Mouse (Mus musculus): ENCODE data around the gene Smarcd2. TPM values are rescaled to one million over a fixed set of nuclear protein-coding genes. Genes with fewer than 3 reads are reported as not detected.
"Not testable (repeated sequence)": the region's sequence is repeated elsewhere in the genome, so short reads cannot be mapped to it uniquely, and the experiment has no call there.

Smarcd2 gene
- polyA plus RNA-seq, 1 experiment from 2014 or later: 14.0 TPM

DNA sequence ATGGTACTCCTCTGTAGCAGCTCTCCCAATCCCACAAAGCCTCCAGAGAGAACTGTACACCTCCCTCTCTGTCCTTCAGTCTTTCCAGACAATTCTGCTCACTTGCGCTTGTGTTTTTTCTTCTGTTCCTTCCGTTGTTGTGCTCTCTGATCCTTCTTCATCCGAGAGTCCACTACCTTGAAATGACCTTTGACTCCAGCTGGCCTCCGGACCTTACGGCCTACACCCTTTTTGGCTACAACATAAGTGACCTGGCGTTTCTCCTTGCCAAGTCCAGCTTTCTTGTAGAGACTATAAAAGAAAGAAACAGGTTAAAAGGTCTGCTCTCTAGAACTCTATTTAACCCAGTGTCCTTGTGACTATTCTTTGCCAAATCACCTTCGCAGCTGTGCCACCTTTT lies 23.4 kb downstream of the Smarcd2 start:
- H3K4me2 ChIP-seq (ENCODE audit: low read length): no peak overlapping the region
- no peak overlapping the region for H3K9ac ChIP-seq (replicated peaks; ENCODE audit: low read length)
- 93% methylated on average over 7 of the region's 7 CpGs for WGBS
- H3K36me3 ChIP-seq (ENCODE audit: control insufficient read depth, insufficient read depth, low read length): peaks cover 97% of the 10 kb centered on the region
- no peak overlapping the region for H3K4me3 ChIP-seq (replicated peaks; ENCODE audit: low read depth, low read length)
- no peaks in the 10 kb centered on the region for H3K27me3 ChIP-seq (ENCODE audit: control insufficient read depth, insufficient read depth, low read length)
- no peaks in the 10 kb centered on the region for H3K9me3 ChIP-seq (ENCODE audit: control insufficient read depth, low read length)
- DNase-seq (no peak), ATAC-seq (ENCODE audit: low FRiP score, low TSS enrichment) (no peak)
- H3K27ac ChIP-seq (replicated peaks; ENCODE audit: low read depth, low read length): no peak overlapping the region
- no peaks in the 10 kb centered on the region for H3K4me1 ChIP-seq (ENCODE audit: control insufficient read depth, insufficient read depth, low read length)

DNA sequence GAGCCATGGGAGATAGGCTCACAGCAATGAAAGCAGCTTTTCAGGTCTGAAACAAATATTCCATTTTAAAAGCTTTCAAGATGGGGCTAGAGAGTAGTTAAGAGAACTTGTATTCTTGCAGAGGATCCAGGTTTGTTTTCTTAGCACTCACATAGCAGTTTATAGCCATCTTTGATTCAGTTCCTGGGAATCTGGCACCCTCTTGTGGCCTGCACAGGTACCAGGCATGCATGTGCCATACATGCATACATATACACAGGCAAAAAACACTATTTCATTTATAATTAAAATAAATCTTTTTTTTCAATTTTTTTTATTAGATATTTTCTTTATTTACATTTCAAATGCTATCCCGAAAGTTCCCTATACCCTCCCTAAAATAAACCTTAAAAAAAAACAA lies 25.9 kb downstream of the Smarcd2 start:
- no peak for ATAC-seq (ENCODE audit: low FRiP score, low TSS enrichment)

DNA sequence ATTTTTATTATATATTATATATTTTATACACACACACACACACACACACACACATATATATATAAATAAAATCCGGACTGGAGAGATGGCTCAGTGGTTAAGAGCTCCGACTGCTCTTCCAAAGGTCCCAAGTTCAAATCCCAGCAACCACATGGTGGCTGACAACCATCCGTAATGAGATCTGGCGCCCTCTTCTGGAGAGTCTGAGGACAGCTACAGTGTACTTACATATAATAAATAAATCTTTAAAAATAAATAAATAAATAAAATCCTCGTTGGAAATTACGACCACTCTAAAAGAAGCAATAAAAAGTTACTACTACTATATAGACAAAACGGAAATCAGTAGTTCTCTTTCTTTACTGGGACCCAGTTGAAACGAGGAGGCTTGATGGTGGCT lies 38.8 kb downstream of the Smarcd2 start:
- H3K4me1 ChIP-seq (ENCODE audit: control insufficient read depth, insufficient read depth, low read length); H3K27me3 ChIP-seq (ENCODE audit: control insufficient read depth, insufficient read depth, low read length); ATAC-seq (ENCODE audit: low FRiP score, low TSS enrichment); H3K4me3 ChIP-seq (replicated peaks; ENCODE audit: low read depth, low read length); H3K27ac ChIP-seq (replicated peaks; ENCODE audit: low read depth, low read length); H3K9ac ChIP-seq (replicated peaks; ENCODE audit: low read length); H3K4me2 ChIP-seq (ENCODE audit: low read length); H3K9me3 ChIP-seq (ENCODE audit: control insufficient read depth, low read length); DNase-seq: not testable (repeated sequence)
- H3K36me3 ChIP-seq (ENCODE audit: control insufficient read depth, insufficient read depth, low read length): peaks cover 77% of the 10 kb centered on the region
- 83% methylated on average over 8 of the region's 8 CpGs for WGBS

More for the DNA sequence above, 25.9 kb downstream of the Smarcd2 start:
- Histone ChIP-seq H3K27me3 (ENCODE audit: control insufficient read depth, insufficient read depth, low read length) (no peaks in the 10 kb centered on the region), H3K4me3 (replicated peaks; ENCODE audit: low read depth, low read length) (no peak overlapping the region), H3K27ac (replicated peaks; ENCODE audit: low read depth, low read length) (no peak overlapping the region), H3K9ac (replicated peaks; ENCODE audit: low read length) (no peak overlapping the region), H3K4me1 (ENCODE audit: control insufficient read depth, insufficient read depth, low read length) (no peaks in the 10 kb centered on the region), H3K9me3 (ENCODE audit: control insufficient read depth, low read length) (no peaks in the 10 kb centered on the region), H3K36me3 (ENCODE audit: control insufficient read depth, insufficient read depth, low read length) (peaks cover 100% of the 10 kb centered on the region), H3K4me2 (ENCODE audit: low read length) (no peak overlapping the region)
- DNase-seq: no peak
- 97% methylated on average over 1 of the region's 1 CpGs for WGBS

DNA sequence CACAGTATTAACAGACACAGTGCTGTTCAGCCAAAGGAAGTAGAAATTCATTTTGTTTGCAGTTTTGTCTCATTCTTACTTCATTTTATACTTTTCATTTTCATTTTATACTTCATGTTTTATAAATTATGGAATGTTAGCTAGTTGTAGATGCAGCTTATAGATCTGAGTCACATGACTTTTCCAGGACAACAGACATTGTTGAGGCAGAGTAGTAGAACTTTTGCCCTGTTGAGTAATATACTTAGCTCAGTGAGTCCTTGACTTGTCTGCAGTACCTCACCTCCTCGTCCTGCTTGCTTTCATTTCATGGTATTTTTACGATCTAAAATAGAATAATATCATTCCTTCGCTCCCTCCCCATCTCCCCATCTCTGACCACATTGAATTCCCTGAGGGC lies 52.2 kb downstream of the Smarcd2 start:
- H3K27ac ChIP-seq (replicated peaks; ENCODE audit: low read depth, low read length): no peak overlapping the region
- H3K27me3 ChIP-seq (ENCODE audit: control insufficient read depth, insufficient read depth, low read length): no peaks in the 10 kb centered on the region
- no peak overlapping the region for H3K4me2 ChIP-seq (ENCODE audit: low read length)
- WGBS: 96% methylated on average over 3 of the region's 3 CpGs
- peaks cover 12% of the 10 kb centered on the region for H3K36me3 ChIP-seq (ENCODE audit: control insufficient read depth, insufficient read depth, low read length)
- no peaks in the 10 kb centered on the region for H3K9me3 ChIP-seq (ENCODE audit: control insufficient read depth, low read length)
- peaks cover 18% of the 10 kb centered on the region; the same call in 1 of the 2 replicates for H3K4me1 ChIP-seq (ENCODE audit: control insufficient read depth, insufficient read depth, low read length)
- no peak overlapping the region for H3K4me3 ChIP-seq (replicated peaks; ENCODE audit: low read depth, low read length)
- no peak for DNase-seq
- H3K9ac ChIP-seq (replicated peaks; ENCODE audit: low read length): no peak overlapping the region
- no peak for ATAC-seq (ENCODE audit: low FRiP score, low TSS enrichment)

DNA sequence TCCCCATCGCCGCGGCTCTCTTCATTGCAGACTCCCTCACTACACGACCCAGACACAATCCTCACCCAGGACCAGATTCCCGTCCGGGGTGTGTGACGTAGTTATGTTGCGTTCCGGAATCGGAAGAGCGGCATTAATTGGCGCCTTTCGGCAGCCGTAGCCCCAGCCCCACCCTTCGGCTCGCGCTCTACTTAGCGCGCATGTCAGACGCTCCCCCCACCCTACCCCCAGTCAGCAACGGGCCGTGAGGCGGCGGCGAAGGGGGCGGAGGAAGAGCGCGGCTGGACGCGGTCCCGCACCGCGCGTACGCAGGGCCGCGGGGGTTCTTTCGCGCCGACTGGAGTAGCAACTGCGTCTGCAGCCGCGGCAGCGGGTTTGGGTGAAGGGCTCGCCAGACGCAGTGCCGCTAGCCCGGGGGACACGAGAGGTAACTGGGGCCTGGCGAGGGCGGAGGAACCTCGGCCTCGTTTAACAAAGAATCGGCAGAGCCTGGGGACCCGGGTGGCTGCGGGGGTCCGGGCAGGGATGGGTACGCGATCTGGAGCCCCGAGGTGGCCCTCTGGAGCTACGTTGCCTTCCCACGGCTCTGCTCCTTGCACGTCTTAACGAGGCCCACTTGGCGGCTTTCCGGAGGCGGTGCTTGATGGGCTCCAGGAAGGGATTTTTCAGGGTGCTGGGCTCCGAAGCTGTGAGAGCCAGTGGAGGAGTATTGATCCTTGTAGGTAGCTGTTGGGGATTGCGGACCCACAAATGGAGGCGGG lies 55.9 kb downstream of the Smarcd2 start, which contains the start of gene Ddx42:
TSS of gene Ddx42 (plus strand) at position 197 of the 761 bp plus-strand sequence.
- peaks cover 12% of the 10 kb centered on the region for H3K36me3 ChIP-seq (ENCODE audit: control insufficient read depth, insufficient read depth, low read length)
- WGBS: under 1% methylated on average over 69 of the region's 70 CpGs
- H3K27me3 ChIP-seq (ENCODE audit: control insufficient read depth, insufficient read depth, low read length): no peaks in the 10 kb centered on the region
- peak within 1 kb of the TSS; percentile 92 for H3K9ac ChIP-seq (replicated peaks; ENCODE audit: low read length)
- no peaks in the 10 kb centered on the region for H3K9me3 ChIP-seq (ENCODE audit: control insufficient read depth, low read length)
- H3K4me1 ChIP-seq (ENCODE audit: control insufficient read depth, insufficient read depth, low read length): peaks cover 29% of the 10 kb centered on the region
- DNase-seq (peak; percentile 98), ATAC-seq (ENCODE audit: low FRiP score, low TSS enrichment) (peak; percentile 95)
- H3K4me3 ChIP-seq (replicated peaks; ENCODE audit: low read depth, low read length): peak within 1 kb of the TSS; percentile 96
- H3K4me2 ChIP-seq (ENCODE audit: low read length): peak within 1 kb of the TSS; percentile 76
- peak within 1 kb of the TSS; percentile 96 for H3K27ac ChIP-seq (replicated peaks; ENCODE audit: low read depth, low read length)

DNA sequence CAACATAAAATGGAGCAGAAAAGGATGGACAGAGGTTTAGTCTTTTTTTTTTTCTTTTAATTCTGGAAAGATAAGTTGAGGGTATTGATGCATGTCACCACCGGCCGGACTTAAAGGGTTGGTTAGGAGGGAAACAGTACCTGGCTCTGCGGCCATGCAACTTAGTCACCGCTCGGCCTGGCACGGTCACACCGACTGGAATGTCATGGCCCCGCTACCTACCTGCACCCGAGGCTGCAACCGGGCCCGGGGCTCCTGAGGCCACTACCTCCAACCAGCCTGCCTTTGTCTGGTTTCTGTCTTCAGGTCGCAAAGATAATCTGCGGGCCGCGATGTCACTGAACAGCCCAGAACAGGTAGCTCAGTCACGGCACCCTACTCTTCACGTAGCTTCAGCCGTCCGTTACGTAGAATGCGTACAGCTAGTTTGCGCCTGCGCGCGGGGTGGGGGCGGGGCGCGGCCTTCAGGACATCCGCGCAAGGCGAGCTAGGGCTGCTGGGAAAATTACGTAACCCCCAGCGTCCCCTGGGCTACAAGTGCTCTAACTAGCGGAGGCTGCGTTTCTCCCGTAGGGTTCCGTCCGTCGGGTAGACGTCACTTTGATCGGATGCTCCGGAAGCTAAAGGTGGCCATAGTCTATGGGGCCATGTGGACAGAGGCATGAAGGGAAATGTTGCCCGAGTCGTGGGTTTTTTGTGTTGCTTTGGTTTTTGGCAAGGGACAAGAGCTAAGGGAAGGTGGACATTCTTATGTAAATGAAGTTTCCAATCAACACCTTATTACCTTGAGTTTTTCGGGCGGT lies 56.6 kb downstream of the Smarcd2 start, which contains the start of gene Ccdc47:
TSS of gene Ccdc47 (minus strand) at position 418 of the 803 bp plus-strand sequence.
- Histone ChIP-seq H3K9ac (replicated peaks; ENCODE audit: low read length) (peak within 1 kb of the TSS; percentile 92), H3K4me1 (ENCODE audit: control insufficient read depth, insufficient read depth, low read length) (peaks cover 29% of the 10 kb centered on the region), H3K27me3 (ENCODE audit: control insufficient read depth, insufficient read depth, low read length) (no peaks in the 10 kb centered on the region), H3K36me3 (ENCODE audit: control insufficient read depth, insufficient read depth, low read length) (peaks cover 20% of the 10 kb centered on the region), H3K4me2 (ENCODE audit: low read length) (peak within 1 kb of the TSS; percentile 76), H3K27ac (replicated peaks; ENCODE audit: low read depth, low read length) (peak within 1 kb of the TSS; percentile 96), H3K4me3 (replicated peaks; ENCODE audit: low read depth, low read length) (peak within 1 kb of the TSS; percentile 96), H3K9me3 (ENCODE audit: control insufficient read depth, low read length) (no peaks in the 10 kb centered on the region)
- DNase-seq: peak; percentile 99
- peak; percentile 96 for ATAC-seq (ENCODE audit: low FRiP score, low TSS enrichment)
- WGBS: under 1% methylated on average over 46 of the region's 46 CpGs

DNA sequence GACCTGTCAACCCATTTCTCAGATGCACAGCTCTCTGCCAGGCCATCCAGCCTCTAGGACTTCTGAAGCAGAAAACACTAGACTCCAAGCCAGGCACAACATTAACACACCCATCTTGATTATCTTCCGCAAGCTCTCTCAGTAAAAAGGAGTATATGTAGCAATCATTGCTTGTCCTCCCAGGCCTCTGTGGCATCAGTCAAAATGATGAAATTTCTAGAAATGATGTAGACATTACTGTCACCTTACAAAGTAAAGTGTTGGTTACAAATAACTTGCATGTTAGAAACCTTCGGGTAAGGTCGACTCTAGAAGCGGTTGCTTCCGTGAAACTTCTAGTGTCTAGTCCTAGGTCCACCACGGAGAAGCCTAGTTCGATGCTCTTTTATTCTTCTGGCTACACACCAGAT lies 57.3 kb downstream of the Smarcd2 start:
- Histone ChIP-seq H3K27ac (replicated peaks; ENCODE audit: low read depth, low read length) (peak overlapping the region; percentile 96; the same call in 1 of the 2 replicates), H3K27me3 (ENCODE audit: control insufficient read depth, insufficient read depth, low read length) (no peaks in the 10 kb centered on the region), H3K4me1 (ENCODE audit: control insufficient read depth, insufficient read depth, low read length) (peaks cover 29% of the 10 kb centered on the region), H3K9me3 (ENCODE audit: control insufficient read depth, low read length) (no peaks in the 10 kb centered on the region), H3K36me3 (ENCODE audit: control insufficient read depth, insufficient read depth, low read length) (peaks cover 26% of the 10 kb centered on the region), H3K4me3 (replicated peaks; ENCODE audit: low read depth, low read length) (peak overlapping the region; percentile 96), H3K9ac (replicated peaks; ENCODE audit: low read length) (peak overlapping the region; percentile 72), H3K4me2 (ENCODE audit: low read length) (peak overlapping the region; percentile 76)
- WGBS: 37% methylated on average over 7 of the region's 7 CpGs
- ATAC-seq (ENCODE audit: low FRiP score, low TSS enrichment) (no peak), DNase-seq (no peak)

DNA sequence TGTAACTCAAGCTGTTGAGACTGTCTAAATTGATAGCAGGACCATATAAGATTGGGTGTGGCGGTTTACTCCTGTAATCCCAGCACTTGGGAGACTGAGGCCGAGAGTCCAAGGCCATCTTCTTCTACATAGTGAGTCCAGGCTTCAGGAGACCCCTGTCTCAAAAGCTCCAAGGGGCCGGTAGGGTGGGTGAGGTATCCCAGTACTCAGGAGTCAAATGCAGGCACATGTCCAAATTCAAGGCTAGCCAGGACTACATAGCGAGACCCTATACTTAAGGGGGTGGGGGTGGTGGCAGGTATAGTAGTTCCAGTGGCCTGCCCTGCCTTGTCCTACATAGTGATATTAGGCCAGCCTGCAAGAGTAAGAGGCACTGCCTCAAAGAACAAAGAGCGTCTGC lies 57.9 kb downstream of the Smarcd2 start:
- no peak overlapping the region for H3K27ac ChIP-seq (replicated peaks; ENCODE audit: low read depth, low read length)
- DNase-seq (no peak), ATAC-seq (ENCODE audit: low FRiP score, low TSS enrichment) (no peak)
- H3K4me3 ChIP-seq (replicated peaks; ENCODE audit: low read depth, low read length): peak overlapping the region; percentile 96; the same call in 1 of the 2 replicates
- H3K36me3 ChIP-seq (ENCODE audit: control insufficient read depth, insufficient read depth, low read length): peaks cover 32% of the 10 kb centered on the region
- no peak overlapping the region; the same call in 1 of the 2 replicates for H3K9ac ChIP-seq (replicated peaks; ENCODE audit: low read length)
- no peaks in the 10 kb centered on the region for H3K27me3 ChIP-seq (ENCODE audit: control insufficient read depth, insufficient read depth, low read length)
- H3K9me3 ChIP-seq (ENCODE audit: control insufficient read depth, low read length): no peaks in the 10 kb centered on the region
- H3K4me2 ChIP-seq (ENCODE audit: low read length): peak overlapping the region; percentile 76
- H3K4me1 ChIP-seq (ENCODE audit: control insufficient read depth, insufficient read depth, low read length): peaks cover 29% of the 10 kb centered on the region
- 91% methylated on average over 5 of the region's 5 CpGs for WGBS
